Mouse (Mus musculus): Measurements from ENCODE around the gene Ccr7.

- TF ChIP-seq CTCF (IDR thresholded peaks at IDR 0.05; ENCODE audit: low read depth, low read length) (no peak), POLR2A (IDR thresholded peaks at IDR 0.05; ENCODE audit: borderline replicate concordance, low read depth, low read length) (no peak)
These were observed 26.8 kb downstream of the Ccr7 start for GRCm38 (mm10) chr11:99127785-99128682.

Data from bone marrow macrophage, adult 2 months (primary cell).